Comparison of ENCODE assay signal across 7 mouse cellular contexts in genomic region chr19:44292941-44293768, GRCm38 (mm10). TPM values are rescaled to one million over a fixed set of nuclear protein-coding genes. Genes with fewer than 3 reads are reported as not detected.
DNase-seq lines count a peak whose midpoint lies in the region; ATAC-seq and TF ChIP-seq lines count a peak whose summit lies in the region.

Gene Scd2 (plus strand): TSS chr19:44293674.

- peak within 1 kb of the TSS; percentile 79 for H3K4me2 ChIP-seq in neural tube, embryonic 11.5 days (ENCODE audit: low read depth)
- peak within 1 kb of the TSS; percentile 98 for H3K4me2 ChIP-seq in forebrain, postnatal 0 days (ENCODE audit: low read depth)
- H3K4me2 ChIP-seq in intestine, postnatal 0 days (replicated peaks; ENCODE audit: low read depth) = peak within 1 kb of the TSS; percentile 87

- H3K27ac ChIP-seq in neural tube, embryonic 11.5 days (ENCODE audit: low read depth, low read length) = peak within 1 kb of the TSS; percentile 98
- H3K27ac ChIP-seq in forebrain, postnatal 0 days (ENCODE audit: low read depth, low read length) = peak within 1 kb of the TSS; percentile 98
- H3K27ac ChIP-seq in intestine, postnatal 0 days (ENCODE audit: low read depth, low read length) = peak within 1 kb of the TSS; percentile 82

- no peak for TF ChIP-seq CTCF in forebrain, postnatal 0 days (IDR thresholded peaks at IDR 0.05; ENCODE audit: low read depth)
- TF ChIP-seq CTCF in intestine, postnatal 0 days (IDR thresholded peaks at IDR 0.05; ENCODE audit: low read depth) = no peak

- H3K36me3 ChIP-seq in neural tube, embryonic 11.5 days (ENCODE audit: control insufficient read depth, insufficient read depth, low read length) = peaks cover 20% of the 10 kb centered on the region
- H3K36me3 ChIP-seq in forebrain, postnatal 0 days (ENCODE audit: insufficient read depth) = 0 out of 2 replicates have a peak, but pooled peaks cover 11% of the 10 kb centered on the region
- peaks cover 16% of the 10 kb centered on the region; the same call in 1 of the 2 replicates for H3K36me3 ChIP-seq in intestine, postnatal 0 days (ENCODE audit: control insufficient read depth, insufficient read depth)

- H3K9ac ChIP-seq in neural tube, embryonic 11.5 days (ENCODE audit: low read length) = peak within 1 kb of the TSS; percentile 93
- H3K9ac ChIP-seq in forebrain, postnatal 0 days = peak within 1 kb of the TSS; percentile 98
- peak within 1 kb of the TSS; percentile 46 for H3K9ac ChIP-seq in intestine, postnatal 0 days (ENCODE audit: low read depth, low read length)

- no peak for DNase-seq in neural tube, embryonic 11.5 days (ENCODE audit: low spot score)
- no peak for DNase-seq in neural tube, embryonic 10.5 days (ENCODE audit: extremely low spot score, low spot score)
- peak; percentile 53 for DNase-seq in adrenal gland, postnatal 14 days
- no peak for DNase-seq in forebrain, postnatal 0 days
- DNase-seq in yolk sac, embryonic 10.5 days (ENCODE audit: low spot score) = peak; percentile 88

- no peaks in the 10 kb centered on the region for H3K27me3 ChIP-seq in neural tube, embryonic 11.5 days (ENCODE audit: control insufficient read depth, insufficient read depth, low read length)
- H3K27me3 ChIP-seq in forebrain, postnatal 0 days (ENCODE audit: insufficient read depth, low read length) = no peaks in the 10 kb centered on the region
- no peaks in the 10 kb centered on the region for H3K27me3 ChIP-seq in intestine, postnatal 0 days (replicated peaks; ENCODE audit: control insufficient read depth, insufficient read depth, low read length)

- peaks cover 37% of the 10 kb centered on the region for H3K4me1 ChIP-seq in neural tube, embryonic 11.5 days (ENCODE audit: control insufficient read depth, insufficient read depth, low read length)
- peaks cover 21% of the 10 kb centered on the region for H3K4me1 ChIP-seq in forebrain, postnatal 0 days (ENCODE audit: insufficient read depth)
- 0 out of 2 replicates have a peak, but pooled peaks cover 19% of the 10 kb centered on the region for H3K4me1 ChIP-seq in intestine, postnatal 0 days (replicated peaks; ENCODE audit: control insufficient read depth, insufficient read depth, low read length)

- 2% methylated on average over 21 of the region's 21 CpGs for WGBS in neural tube, embryonic 11.5 days
- 2% methylated on average over 21 of the region's 21 CpGs for WGBS in forebrain, postnatal 0 days
- 2% methylated on average over 21 of the region's 21 CpGs for WGBS in intestine, postnatal 0 days

- H3K4me3 ChIP-seq in neural tube, embryonic 11.5 days (ENCODE audit: low read depth, low read length) = peak within 1 kb of the TSS; percentile 68
- peak within 1 kb of the TSS; percentile 95 for H3K4me3 ChIP-seq in forebrain, postnatal 0 days (ENCODE audit: low read depth, low read length)
- peak within 1 kb of the TSS; percentile 54 for H3K4me3 ChIP-seq in intestine, postnatal 0 days (ENCODE audit: low read depth, low read length)

- no peaks in the 10 kb centered on the region for H3K9me3 ChIP-seq in neural tube, embryonic 11.5 days (ENCODE audit: control insufficient read depth, low read length)
- H3K9me3 ChIP-seq in forebrain, postnatal 0 days (ENCODE audit: low read length) = no peaks in the 10 kb centered on the region
- no peaks in the 10 kb centered on the region for H3K9me3 ChIP-seq in intestine, postnatal 0 days (ENCODE audit: control insufficient read depth)

- ATAC-seq in neural tube, embryonic 11.5 days (ENCODE audit: insufficient read depth, low FRiP score, low TSS enrichment) = peak; percentile 13; the same call in 1 of the 2 replicates
- ATAC-seq in forebrain, postnatal 0 days = peak; percentile 65; the same call in 1 of the 2 replicates
- ATAC-seq in intestine, postnatal 0 days = peak; percentile 1; the same call in 1 of the 2 replicates
- peak; percentile 6 for ATAC-seq in megakaryocyte, adult 5-6 weeks (ENCODE audit: poor library complexity, severe bottlenecking)

RNA-seq across cellular contexts. Expression of gene Scd2, which starts in this region (rescaled TPM):
- 413 and 424 TPM in 2 replicates for polyA plus RNA-seq in neural tube, embryonic 11.5 days (2014; fragmentation: Nextera tagmentation; extraction: Ambion mirVana)
- total RNA-seq in adrenal gland, postnatal 14 days (2021) = 337 and 408 TPM in 2 replicates
- 540 and 696 TPM in 2 replicates for total RNA-seq in forebrain, postnatal 0 days (2014; rRNA removed)
- 162 and 210 TPM in 2 replicates for polyA plus RNA-seq in forebrain, postnatal 0 days (2015; fragmentation: Nextera tagmentation; extraction: Ambion mirVana)
- polyA plus RNA-seq in intestine, postnatal 0 days (2015; fragmentation: Nextera tagmentation; extraction: Ambion mirVana) = 35.6 and 42.1 TPM in 2 replicates
- total RNA-seq in megakaryocyte, adult 5-6 weeks (2015) = 30.0 and 33.3 TPM in 2 replicates
- total RNA-seq in megakaryocyte, adult 5-6 weeks (2017) = 26.9 and 28.9 TPM in 2 replicates

Comparison
In these comparisons a context has a peak if more than half of its experiments do, and no peak if none do; other contexts are left out.
1. ATAC-seq: peak in every context shown above with its lines; median percentile 65 in forebrain, postnatal 0 days; 13 in neural tube, embryonic 11.5 days; 6 in megakaryocyte, adult 5-6 weeks; 1 in intestine, postnatal 0 days.
2. DNase-seq: peak in adrenal gland, postnatal 14 days (single experiment) and yolk sac, embryonic 10.5 days (single experiment); none in neural tube, embryonic 11.5 days (single experiment), neural tube, embryonic 10.5 days (single experiment) and forebrain, postnatal 0 days (single experiment).
3. H3K9ac ChIP-seq: peak in every context shown above with its lines; median percentile 98 in forebrain, postnatal 0 days; 93 in neural tube, embryonic 11.5 days; 46 in intestine, postnatal 0 days.
4. Peak in every context shown above with its lines, with median percentiles within 50 percentile points of each other: H3K27ac ChIP-seq, H3K4me2 ChIP-seq and H3K4me3 ChIP-seq.